Mouse (Mus musculus): ENCODE results near the gene Frmpd1.

DNA sequence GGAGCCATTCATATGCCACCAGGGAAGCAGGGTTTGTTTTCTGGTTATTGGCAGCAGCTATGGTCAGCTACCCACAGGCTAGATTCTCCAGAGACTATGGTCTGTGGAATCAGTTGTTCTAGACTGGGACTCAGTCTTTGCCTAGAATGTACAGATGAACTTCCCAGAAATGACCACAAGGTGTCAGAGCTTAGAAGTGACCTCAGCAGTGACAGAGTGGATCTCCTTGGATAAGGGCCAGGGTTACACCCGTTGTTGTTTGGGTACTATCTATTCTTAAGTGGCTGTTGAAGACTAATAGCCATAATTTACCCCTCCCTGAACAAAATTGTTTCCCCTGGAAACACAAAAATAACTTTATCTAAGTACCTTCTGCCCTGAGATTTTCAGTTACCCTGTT, 21.0 kb upstream of the Frmpd1 start:
- peak; percentile 39 for TF ChIP-seq CTCF (conservative IDR thresholded peaks at IDR 0.05; ENCODE audit: low read length)
- no peak for TF ChIP-seq POU5F1 (IDR thresholded peaks at IDR 0.05; ENCODE audit: borderline replicate concordance, low read length)
- TF ChIP-seq NANOG (IDR thresholded peaks at IDR 0.05; ENCODE audit: borderline replicate concordance, low read length): no peak

Measured in E14TG2a.4 (cell line).